Comparison of ENCODE assay signal across 13 mouse cellular contexts in the genomic region with DNA sequence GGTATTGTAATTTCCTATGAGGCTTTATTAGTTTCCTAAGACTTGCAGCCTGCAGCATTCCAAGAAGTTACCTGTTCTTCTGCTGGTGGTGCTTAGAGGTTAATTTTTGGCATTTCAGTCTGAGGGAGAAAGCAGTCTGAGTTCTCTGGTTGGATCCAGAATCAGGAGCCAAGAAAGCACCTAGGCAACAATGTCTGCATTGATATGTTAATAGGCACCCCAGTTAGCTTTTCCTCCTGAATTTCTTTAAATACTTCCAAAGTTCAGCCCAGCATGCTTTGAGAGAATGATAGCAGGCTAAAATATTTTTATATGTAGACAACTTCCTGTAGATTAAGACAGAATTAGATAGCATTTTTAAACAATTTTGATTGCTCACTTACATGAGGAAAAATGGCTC. TPM values are rescaled to one million over a fixed set of nuclear protein-coding genes. Genes with fewer than 3 reads are reported as not detected.
"Had no signal": no experiment of that assay in that cellular context is flagged by ENCODE, and none has a peak within 500 bp of the region (broad histone marks: within the 10 kb centered on the region; RNA-seq: fewer than 3 reads in every experiment).

No protein-coding gene starts in this region.

- DNase-seq: retina, postnatal 1 day; right cerebral cortex, adult 18-20 months; right cerebral cortex, postnatal 14 days; right cerebral cortex, postnatal 25 days; right cerebral cortex, postnatal 4 days; spleen, adult 18-20 months; thymus, adult 18-20 months; thymus, adult 2 months; thymus, postnatal 14 days; thymus, postnatal 25 days; thymus, postnatal 36 days; thymus, postnatal 4 days had no signal

RNA-seq across cellular contexts. Expression of a gene that starts 21.2 kb away (rescaled TPM):
- total RNA-seq: neutrophil, adult 5-6 weeks had no signal
